Mouse (Mus musculus): ENCODE results near the gene Chst15. TPM values are rescaled to one million over a fixed set of nuclear protein-coding genes. Genes with fewer than 3 reads are reported as not detected.

Chst15 gene
- total RNA-seq, 2 experiments from 2014 or later = 34.1 to 43.9 TPM

- no peak for DNase-seq (ENCODE audit: low spot score in 2 of 2)
Observed at GRCm38 (mm10) chr7:132269661-132270060, 47.4 kb downstream of the Chst15 start.

- no peak for DNase-seq (ENCODE audit: low spot score in 2 of 2)
Observed at GRCm38 (mm10) chr7:132267721-132268498, 49.1 kb downstream of the Chst15 start.

- DNase-seq (ENCODE audit: low spot score in 2 of 2) = no peak
Observed at GRCm38 (mm10) chr7:132264763-132265162, 52.3 kb downstream of the Chst15 start.

GRCm38 (mm10) chr7:132263186-132263585 lies 53.8 kb downstream of the Chst15 start:
- no peak for DNase-seq (ENCODE audit: low spot score in 2 of 2)

GRCm38 (mm10) chr7:132262696-132263095 lies 54.3 kb downstream of the Chst15 start:
- DNase-seq (ENCODE audit: low spot score in 2 of 2) = no peak

- no peak for DNase-seq (ENCODE audit: low spot score in 2 of 2)
Observed at GRCm38 (mm10) chr7:132261885-132262284, 55.1 kb downstream of the Chst15 start.

GRCm38 (mm10) chr7:132260632-132261031 lies 56.4 kb downstream of the Chst15 start:
- no peak for DNase-seq (ENCODE audit: low spot score in 2 of 2)

- no peak for DNase-seq (ENCODE audit: low spot score in 2 of 2)
Observed at GRCm38 (mm10) chr7:132258817-132259216, 58.2 kb downstream of the Chst15 start.

- DNase-seq (ENCODE audit: low spot score in 2 of 2) = no peak
Observed at GRCm38 (mm10) chr7:132258216-132258615, 58.8 kb downstream of the Chst15 start.

- no peak for DNase-seq (ENCODE audit: low spot score in 2 of 2)
Observed at GRCm38 (mm10) chr7:132253513-132253912, 63.5 kb downstream of the Chst15 start.

GRCm38 (mm10) chr7:132253078-132253477 lies 64.0 kb downstream of the Chst15 start:
- DNase-seq (ENCODE audit: low spot score in 2 of 2) = no peak

- DNase-seq (ENCODE audit: low spot score in 2 of 2) = no peak
Observed at GRCm38 (mm10) chr7:132249563-132250119, 67.4 kb downstream of the Chst15 start.

- no peak for DNase-seq (ENCODE audit: low spot score in 2 of 2)
Observed at GRCm38 (mm10) chr7:132247567-132247966, 69.5 kb downstream of the Chst15 start.

GRCm38 (mm10) chr7:132247091-132247490 lies 69.9 kb downstream of the Chst15 start:
- no peak for DNase-seq (ENCODE audit: low spot score in 2 of 2)

- no peak for DNase-seq (ENCODE audit: low spot score in 2 of 2)
Observed at GRCm38 (mm10) chr7:132245730-132246129, 71.3 kb downstream of the Chst15 start.

GRCm38 (mm10) chr7:132244637-132245036 lies 72.4 kb downstream of the Chst15 start:
- DNase-seq (ENCODE audit: low spot score in 2 of 2) = no peak

- DNase-seq (ENCODE audit: low spot score in 2 of 2) = no peak
Observed at GRCm38 (mm10) chr7:132243225-132243624, 73.8 kb downstream of the Chst15 start.

- DNase-seq (ENCODE audit: low spot score in 2 of 2) = no peak
Observed at GRCm38 (mm10) chr7:132242617-132243141, 74.3 kb downstream of the Chst15 start.

GRCm38 (mm10) chr7:132238921-132239320 lies 78.1 kb downstream of the Chst15 start:
- DNase-seq (ENCODE audit: low spot score in 2 of 2) = no peak

GRCm38 (mm10) chr7:132237191-132237590 lies 79.8 kb downstream of the Chst15 start:
- no peak for DNase-seq (ENCODE audit: low spot score in 2 of 2)

GRCm38 (mm10) chr7:132236789-132237188 lies 80.2 kb downstream of the Chst15 start:
- no peak for DNase-seq (ENCODE audit: low spot score in 2 of 2)

- no peak for DNase-seq (ENCODE audit: low spot score in 2 of 2)
Observed at GRCm38 (mm10) chr7:132234250-132234649, 82.8 kb downstream of the Chst15 start.

Data from adrenal gland, adult 18-20 months (tissue).